24 mouse cellular contexts compared by ENCODE assay signal in the genomic region with DNA sequence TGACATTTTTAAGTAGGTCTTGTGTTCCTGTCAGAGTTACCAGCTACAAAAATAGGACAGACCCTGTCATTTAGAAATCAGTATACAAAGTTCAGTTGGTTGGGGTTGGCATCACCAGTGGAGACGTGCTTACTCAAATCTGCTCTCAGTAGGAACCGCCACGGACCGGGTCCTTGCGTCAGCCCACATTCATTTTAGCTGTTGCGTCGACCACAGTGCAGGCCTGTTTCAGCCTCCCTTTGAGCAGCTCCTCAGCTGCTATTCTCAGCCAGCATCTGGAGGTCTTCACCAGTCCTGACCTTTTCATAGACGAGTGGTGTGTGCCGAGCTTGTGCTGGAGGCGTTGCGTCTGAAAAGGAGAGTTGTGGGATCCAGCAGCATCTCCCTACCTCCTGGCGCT.
"Had no signal": no experiment of that assay in that cellular context is flagged by ENCODE, and none has a peak within 500 bp of the region (broad histone marks: within the 10 kb centered on the region; RNA-seq: fewer than 3 reads in every experiment).

No protein-coding gene starts in this region.

- H3K27me3 ChIP-seq: heart, embryonic 12.5 days; kidney, embryonic 15.5 days; limb, embryonic 12.5 days; liver, embryonic 12.5 days had no signal

- H3K4me2 ChIP-seq: heart, embryonic 12.5 days; hindbrain, embryonic 14.5 days; kidney, embryonic 15.5 days; limb, embryonic 12.5 days; liver, embryonic 12.5 days had no signal

- H3K4me1 ChIP-seq: kidney, embryonic 15.5 days had no signal

- H3K27ac ChIP-seq: heart, embryonic 10.5 days; hindbrain, embryonic 10.5 days; hindbrain, embryonic 14.5 days; kidney, embryonic 15.5 days; kidney, postnatal 0 days; layer of hippocampus, adult 2 months; left cerebral cortex, adult 2 months; limb, embryonic 10.5 days; limb, embryonic 12.5 days; liver, embryonic 12.5 days; liver, embryonic 14.5 days had no signal

- H3K9me3 ChIP-seq: heart, embryonic 10.5 days; heart, embryonic 12.5 days; hindbrain, embryonic 10.5 days; kidney, embryonic 15.5 days; limb, embryonic 10.5 days; limb, embryonic 12.5 days; liver, embryonic 12.5 days had no signal

- H3K36me3 ChIP-seq: heart, embryonic 12.5 days; kidney, embryonic 15.5 days had no signal

- H3K9ac ChIP-seq: heart, embryonic 12.5 days; hindbrain, embryonic 14.5 days; kidney, embryonic 15.5 days; limb, embryonic 12.5 days; liver, embryonic 12.5 days; liver, embryonic 14.5 days had no signal

- DNase-seq: gastrocnemius, postnatal 14 days; gastrocnemius, postnatal 36 days; heart, adult 18-20 months; heart, postnatal 10 days; heart, postnatal 4 days; kidney, adult 11 months; kidney, adult 2 months; kidney, adult 9 months; kidney, postnatal 14 days; kidney, postnatal 4 days had no signal

- ATAC-seq: hindbrain, embryonic 16.5 days; intestine, embryonic 16.5 days; liver, embryonic 12.5 days had no signal

- H3K4me3 ChIP-seq: heart, embryonic 10.5 days; heart, embryonic 12.5 days; hindbrain, embryonic 10.5 days; kidney, embryonic 15.5 days; layer of hippocampus, adult 2 months; left cerebral cortex, adult 2 months; limb, embryonic 10.5 days; limb, embryonic 12.5 days; liver, embryonic 12.5 days had no signal
